Mouse (Mus musculus) MEL (cell line): ENCODE data around the gene Tmem143. TPM values are rescaled to one million over a fixed set of nuclear protein-coding genes. Genes with fewer than 3 reads are reported as not detected.
A peak's percentile ranks its signal among the peaks of the same experiment; 100 is the strongest.

Source experiments
- DNase-seq: peaks from one replicate; pipeline ENCODE4 v3.0.0; 2011; ENCODE audit warnings: low read depth, low spot score
- H3K27ac ChIP-seq: 2 replicates; pipeline ENCODE4 v1.5.1; 2012; ENCODE audit warnings: low read depth, mild to moderate bottlenecking, control low read depth, low read length, moderate library complexity; ENCODE audit not compliant: control insufficient read depth
- H3K27me3 ChIP-seq, 2 experiments: fragments of 150-350 bp in 1 of 2; sonication (generic) in 1 of 2; 2 replicates each; pipeline ENCODE4 v1.6.1; 2012; ENCODE audit warnings: low read length in 2 of 2, mild to moderate bottlenecking in 2 of 2, improper control_type of control experiment in 1 of 2, moderate library complexity in 1 of 2; ENCODE audit not compliant: insufficient read depth in 2 of 2, control insufficient read depth in 1 of 2
- H3K36me3 ChIP-seq, 2 experiments: 2 replicates each; pipeline ENCODE4 v1.6.1; 2012 to 2014; ENCODE audit warnings: low read length in 2 of 2, improper control_type of control experiment in 1 of 2, inconsistent platforms in 1 of 2, mild to moderate bottlenecking in 1 of 2; ENCODE audit not compliant: insufficient read depth in 2 of 2, control insufficient read depth in 1 of 2
- H3K4me1 ChIP-seq, 2 experiments: fragments of 150-350 bp in 1 of 2; sonication (generic) in 1 of 2; 2 replicates each; pipeline ENCODE4 v1.6.1; 2012; ENCODE audit warnings: low read length in 2 of 2, improper control_type of control experiment in 1 of 2, mild to moderate bottlenecking in 1 of 2; ENCODE audit not compliant: insufficient read depth in 2 of 2, control insufficient read depth in 1 of 2
- H3K4me3 ChIP-seq, 2 experiments: fragments of 150-350 bp in 1 of 2; sonication (generic) in 1 of 2; 2 replicates each; pipeline ENCODE4 v1.5.1; 2012; ENCODE audit warnings: low read depth in 2 of 2, low read length in 2 of 2, mild to moderate bottlenecking in 2 of 2, moderate library complexity in 2 of 2, control low read depth in 1 of 2, improper control_type of control experiment in 1 of 2; ENCODE audit not compliant: control insufficient read depth in 1 of 2, insufficient read depth in 1 of 2
- H3K79me2 ChIP-seq: 2 replicates; pipeline ENCODE4 v1.6.1; 2012; ENCODE audit warnings: mild to moderate bottlenecking, low read length, moderate library complexity; ENCODE audit not compliant: control insufficient read depth, poor library complexity, insufficient read depth
- H3K9ac ChIP-seq: 2 replicates; pipeline ENCODE4 v1.6.1; 2012; ENCODE audit warnings: low read depth, mild to moderate bottlenecking, control low read depth, low read length, moderate library complexity; ENCODE audit not compliant: control insufficient read depth, poor library complexity, severe bottlenecking
- H3K9me3 ChIP-seq: fragments of 150-350 bp; sonication (generic); replicated peaks from 2 replicates; pipeline ENCODE4 v1.6.1; 2012; ENCODE audit warnings: mild to moderate bottlenecking, low read length, improper control_type of control experiment, moderate library complexity; ENCODE audit not compliant: insufficient read depth
- CHD1 ChIP-seq: IDR thresholded peaks from 2 replicates; pipeline ENCODE4 v1.6.1; 2012; ENCODE audit warnings: low read depth, mild to moderate bottlenecking, inconsistent platforms, low read length, improper control_type of control experiment
- CTCF ChIP-seq, 3 experiments: IDR thresholded peaks in 2 of 3; conservative IDR thresholded peaks in 1 of 3; 2 replicates each; pipeline ENCODE4 v1.5.1; 2011 to 2012; ENCODE audit warnings: low read length in 3 of 3, low read depth in 2 of 3, mild to moderate bottlenecking in 2 of 3, improper control_type of control experiment in 1 of 3, inconsistent platforms in 1 of 3, mixed read lengths in 1 of 3, moderate library complexity in 1 of 3; ENCODE audit not compliant: control insufficient read depth in 1 of 3, insufficient read depth in 1 of 3, poor library complexity in 1 of 3, severe bottlenecking in 1 of 3
- E2F4 ChIP-seq: IDR thresholded peaks from 2 replicates; pipeline ENCODE4 v1.6.1; 2011; ENCODE audit warnings: low read depth, low read length, improper control_type of control experiment, borderline replicate concordance
- ELF1 ChIP-seq: IDR thresholded peaks from 2 replicates; pipeline ENCODE4 v1.6.1; 2014; ENCODE audit warnings: low read depth, mild to moderate bottlenecking, inconsistent platforms, low read length, improper control_type of control experiment, moderate library complexity
- EP300 ChIP-seq, 2 experiments: IDR thresholded peaks; 2 replicates each; pipeline ENCODE4 v1.6.1; 2011; ENCODE audit warnings: improper control_type of control experiment in 2 of 2, low read length in 2 of 2, low read depth in 1 of 2, mild to moderate bottlenecking in 1 of 2
- GATA1 ChIP-seq: IDR thresholded peaks from 2 replicates; pipeline ENCODE4 v1.6.1; 2011; ENCODE audit warnings: low read depth, low read length, improper control_type of control experiment
- HCFC1 ChIP-seq: IDR thresholded peaks from 2 replicates; pipeline ENCODE4 v1.6.1; 2012; ENCODE audit warnings: low read depth, mild to moderate bottlenecking, inconsistent platforms, low read length, improper control_type of control experiment, moderate library complexity
- KAT2A ChIP-seq: conservative IDR thresholded peaks from 2 replicates; pipeline ENCODE4 v1.6.1; 2012; ENCODE audit warnings: low read depth, low read length, improper control_type of control experiment, inconsistent platforms
- MAFK ChIP-seq: IDR thresholded peaks from 2 replicates; pipeline ENCODE4 v1.6.1; 2011; ENCODE audit warnings: low read depth, mild to moderate bottlenecking, low read length, improper control_type of control experiment, borderline replicate concordance
- MAX ChIP-seq: IDR thresholded peaks from 2 replicates; pipeline ENCODE4 v1.6.1; 2011; ENCODE audit warnings: low read length, improper control_type of control experiment
- MAZ ChIP-seq: IDR thresholded peaks from 2 replicates; pipeline ENCODE4 v1.6.1; 2012; ENCODE audit warnings: low read depth, mild to moderate bottlenecking, inconsistent platforms, low read length, improper control_type of control experiment
- MEF2A ChIP-seq: IDR thresholded peaks from 2 replicates; pipeline ENCODE4 v1.6.1; 2014; ENCODE audit warnings: low read depth, mild to moderate bottlenecking, inconsistent platforms, low read length, improper control_type of control experiment; ENCODE audit not compliant: poor library complexity, insufficient replicate concordance, severe bottlenecking; ENCODE audit errors: extremely low read depth
- MXI1 ChIP-seq: IDR thresholded peaks from 2 replicates; pipeline ENCODE4 v1.6.1; 2011; ENCODE audit warnings: mild to moderate bottlenecking, low read depth, low read length, improper control_type of control experiment
- NRF1 ChIP-seq: IDR thresholded peaks from 2 replicates; pipeline ENCODE4 v1.6.1; 2014; ENCODE audit warnings: low read depth, mild to moderate bottlenecking, inconsistent platforms, low read length, improper control_type of control experiment, moderate library complexity; ENCODE audit not compliant: poor library complexity, insufficient read depth, severe bottlenecking
- POLR2A ChIP-seq, 2 experiments: IDR thresholded peaks; 2 replicates each; pipeline ENCODE4 v1.6.1; 2011 to 2012; ENCODE audit warnings: low read length in 2 of 2, mild to moderate bottlenecking in 2 of 2, control low read depth in 1 of 2, improper control_type of control experiment in 1 of 2, low read depth in 1 of 2, moderate library complexity in 1 of 2; ENCODE audit not compliant: control insufficient read depth in 1 of 2, insufficient read depth in 1 of 2, poor library complexity in 1 of 2
- POLR2AphosphoS5 ChIP-seq: IDR thresholded peaks from 2 replicates; pipeline ENCODE4 v1.6.1; 2012; ENCODE audit warnings: low read depth, borderline replicate concordance, mild to moderate bottlenecking, inconsistent platforms, low read length, moderate library complexity, mixed read lengths
- RCOR1 ChIP-seq: IDR thresholded peaks from 2 replicates; pipeline ENCODE4 v1.6.1; 2012; ENCODE audit warnings: low read depth, mild to moderate bottlenecking, inconsistent platforms, low read length, improper control_type of control experiment
- SIN3A ChIP-seq: IDR thresholded peaks from 2 replicates; pipeline ENCODE4 v1.6.1; 2012; ENCODE audit warnings: low read length, improper control_type of control experiment, inconsistent platforms
- SMC3 ChIP-seq: IDR thresholded peaks from 2 replicates; pipeline ENCODE4 v1.6.1; 2011; ENCODE audit warnings: low read depth, low read length, improper control_type of control experiment
- TAL1 ChIP-seq: IDR thresholded peaks from 2 replicates; pipeline ENCODE4 v1.6.1; 2012; ENCODE audit warnings: mild to moderate bottlenecking, inconsistent platforms, low read length, moderate library complexity, mixed read lengths
- TBP ChIP-seq: IDR thresholded peaks from 2 replicates; pipeline ENCODE4 v1.8.0; 2011; ENCODE audit warnings: low read depth, low read length, improper control_type of control experiment
- UBTF ChIP-seq: IDR thresholded peaks from 2 replicates; pipeline ENCODE4 v1.6.1; 2012; ENCODE audit warnings: low read depth, mild to moderate bottlenecking, inconsistent platforms, low read length, improper control_type of control experiment, moderate library complexity, borderline replicate concordance; ENCODE audit not compliant: insufficient read depth
- USF2 ChIP-seq, 2 experiments: IDR thresholded peaks; 2 replicates each; pipeline ENCODE4 v1.6.1; 2011 to 2012; ENCODE audit warnings: improper control_type of control experiment in 2 of 2, low read length in 2 of 2, borderline replicate concordance in 1 of 2, inconsistent platforms in 1 of 2, low read depth in 1 of 2, mild to moderate bottlenecking in 1 of 2; ENCODE audit not compliant: insufficient read depth in 1 of 2
- ZC3H11A ChIP-seq: IDR thresholded peaks from 2 replicates; pipeline ENCODE4 v1.6.1; 2012; ENCODE audit warnings: low read depth, mild to moderate bottlenecking, inconsistent platforms, low read length, improper control_type of control experiment
- ZMIZ1 ChIP-seq: IDR thresholded peaks from 2 replicates; pipeline ENCODE4 v1.6.1; 2012; ENCODE audit warnings: low read depth, mild to moderate bottlenecking, inconsistent platforms, low read length, improper control_type of control experiment, moderate library complexity
- polyA plus RNA-seq, 2 experiments: library from polyadenylated mRNA; stranded (reverse) in 1 of 2; unstranded in 1 of 2; fragments of >175 nt in 1 of 2; fragments of >200 nt in 1 of 2; gene quantifications; 2 replicates each; pipeline versions ENCODE4 v1.2.1 to v1.2.4; 2012; ENCODE audit warnings: low replicate concordance in 2 of 2, low read depth in 1 of 2; ENCODE audit not compliant: insufficient read length in 2 of 2, insufficient read depth in 1 of 2, missing spikeins in 1 of 2
- total RNA-seq: library from RNA; depleted of rRNA; stranded (reverse); fragments of 300-350 nt; gene quantifications from 2 replicates; pipeline ENCODE4 v1.2.3, GENCODE M21; 2012

Tmem143 gene
- total and polyA plus RNA-seq, 3 experiments = 10.7 to 20.1 TPM; not detected in 1

- peak in 1 of 2 experiments; percentile 72; a peak in 2 of 4 replicates for TF ChIP-seq POLR2A (IDR thresholded peaks at IDR 0.05; ENCODE audit: control insufficient read depth in 1 of 2, insufficient read depth in 1 of 2, low read depth in 1 of 2, low read length in 2 of 2, poor library complexity in 1 of 2)
- no peak for TF ChIP-seq RCOR1
- no peak for TF ChIP-seq KAT2A
- no peak for TF ChIP-seq USF2 (IDR thresholded peaks at IDR 0.05; ENCODE audit: borderline replicate concordance in 1 of 2, insufficient read depth in 1 of 2, low read depth in 1 of 2, low read length in 2 of 2)
- TF ChIP-seq GATA1 = no peak
- no peak for TF ChIP-seq POLR2AphosphoS5
- TF ChIP-seq NRF1 = no peak
- no peak for TF ChIP-seq E2F4
- peak; percentile 54; the same call in 1 of the 2 replicates for TF ChIP-seq ZMIZ1
- no peak; a peak in 1 of 4 replicates for TF ChIP-seq EP300 (IDR thresholded peaks at IDR 0.05; ENCODE audit: low read depth in 1 of 2, low read length in 2 of 2)
Observed at GRCm38 (mm10) chr7:45872624-45873023, 24.1 kb upstream of the Tmem143 start, which contains the start of gene Kdelr1 (continued).

- peak overlapping the region; percentile 76 to 86 for H3K4me3 ChIP-seq
- no peaks in the 10 kb centered on the region; a peak in 1 of 4 replicates for H3K27me3 ChIP-seq
- H3K9ac ChIP-seq = peak overlapping the region; percentile 97
- DNase-seq = peak; percentile 53
- peaks cover 0 to 7% of the 10 kb centered on the region in 2 experiments; a peak in 2 of 4 replicates for H3K4me1 ChIP-seq
- peaks cover 2% of the 10 kb centered on the region in 2 experiments; a peak in 2 of 4 replicates for H3K36me3 ChIP-seq
- TF ChIP-seq CHD1 (peak; percentile 98), POLR2AphosphoS5 (no peak), TBP (0 out of 2 replicates have a peak, but pooled peaks have one; percentile 20), ZC3H11A (no peak), CTCF (IDR thresholded peaks at IDR 0.05 in 2 of 3, conservative IDR thresholded peaks at IDR 0.05 in 1 of 3; ENCODE audit: control insufficient read depth in 1 of 3, insufficient read depth in 1 of 3, low read depth in 2 of 3, low read length in 3 of 3, poor library complexity in 1 of 3, severe bottlenecking in 1 of 3) (peak in 1 of 3 experiments; percentile 21; a peak in 2 of 6 replicates), USF2 (IDR thresholded peaks at IDR 0.05; ENCODE audit: borderline replicate concordance in 1 of 2, insufficient read depth in 1 of 2, low read depth in 1 of 2, low read length in 2 of 2) (no peak), ELF1 (0 out of 2 replicates have a peak, but pooled peaks have one; percentile 41), EP300 (IDR thresholded peaks at IDR 0.05; ENCODE audit: low read depth in 1 of 2, low read length in 2 of 2) (0 out of 4 replicates have a peak, but pooled peaks of 1 of the 2 experiments have one; percentile 11), SIN3A (peak; percentile 70; the same call in 1 of the 2 replicates), MAFK (no peak), MXI1 (peak; percentile 58), MAZ (0 out of 2 replicates have a peak, but pooled peaks have one; percentile 46), SMC3 (no peak), KAT2A (no peak), MAX (0 out of 2 replicates have a peak, but pooled peaks have one; percentile 19), TAL1 (no peak), GATA1 (no peak), MEF2A (no peak), HCFC1 (peak; percentile 69), UBTF (peak; percentile 100)
- H3K79me2 ChIP-seq = peaks cover 11% of the 10 kb centered on the region
- H3K9me3 ChIP-seq = no peaks in the 10 kb centered on the region
- peak overlapping the region; percentile 46 for H3K27ac ChIP-seq
Observed at GRCm38 (mm10) chr7:45873061-45873947, 23.4 kb upstream of the Tmem143 start.
